Mouse (Mus musculus): ENCODE measurements around the gene Cd209g.
"Not testable (repeated sequence)": the region's sequence is repeated elsewhere in the genome, so short reads cannot be mapped to it uniquely, and the experiment has no call there.

The Cd209g gene

GRCm38 (mm10) chr8:4133798-4134197 is at the start of gene Cd209g:
Cd209g (plus strand) TSS chr8:4134098.
- DNase-seq (ENCODE audit: extremely low read depth, low read depth) = no peak

GRCm38 (mm10) chr8:4087180-4087722 is 46.6 kb upstream of the Cd209g start:
- not testable (repeated sequence) for DNase-seq (ENCODE audit: extremely low read depth, low read depth)

- not testable (repeated sequence) for DNase-seq (ENCODE audit: extremely low read depth, low read depth)
Observed at GRCm38 (mm10) chr8:4088514-4088913, 45.4 kb upstream of the Cd209g start.

- not testable (repeated sequence) for DNase-seq (ENCODE audit: extremely low read depth, low read depth)
Observed at GRCm38 (mm10) chr8:4105735-4106134, 28.2 kb upstream of the Cd209g start, which contains the start of gene Cd209f. Cd209f (minus strand) TSS chr8:4105835.

- DNase-seq (ENCODE audit: extremely low read depth, low read depth) = peak; percentile 49
Observed at GRCm38 (mm10) chr8:4139660-4140646, 6.1 kb downstream of the Cd209g start.

- peak; percentile 14 for DNase-seq (ENCODE audit: extremely low read depth, low read depth)
Observed at GRCm38 (mm10) chr8:4141721-4142120, 7.8 kb downstream of the Cd209g start.

GRCm38 (mm10) chr8:4147272-4147671 is 13.4 kb downstream of the Cd209g start:
- DNase-seq (ENCODE audit: extremely low read depth, low read depth) = no peak

GRCm38 (mm10) chr8:4154878-4155277 is 21.0 kb downstream of the Cd209g start:
- DNase-seq (ENCODE audit: extremely low read depth, low read depth) = no peak

GRCm38 (mm10) chr8:4162786-4163185 is 28.9 kb downstream of the Cd209g start:
- no peak for DNase-seq (ENCODE audit: extremely low read depth, low read depth)

GRCm38 (mm10) chr8:4165176-4165851 is 31.4 kb downstream of the Cd209g start:
- peak; percentile 24 for DNase-seq (ENCODE audit: extremely low read depth, low read depth)

GRCm38 (mm10) chr8:4165852-4166751 is 32.2 kb downstream of the Cd209g start, which contains the start of gene Evi5l:
Evi5l (plus strand) TSS chr8:4166567.
- peak; percentile 100 for DNase-seq (ENCODE audit: extremely low read depth, low read depth)

GRCm38 (mm10) chr8:4166881-4167525 is 33.1 kb downstream of the Cd209g start:
- DNase-seq (ENCODE audit: extremely low read depth, low read depth) = no peak

- DNase-seq (ENCODE audit: extremely low read depth, low read depth) = no peak
Observed at GRCm38 (mm10) chr8:4167918-4168317, 34.0 kb downstream of the Cd209g start.

GRCm38 (mm10) chr8:4172486-4172885 is 38.6 kb downstream of the Cd209g start:
- DNase-seq (ENCODE audit: extremely low read depth, low read depth) = no peak

GRCm38 (mm10) chr8:4174018-4174417 is 40.1 kb downstream of the Cd209g start:
- no peak for DNase-seq (ENCODE audit: extremely low read depth, low read depth)

- DNase-seq (ENCODE audit: extremely low read depth, low read depth) = no peak
Observed at GRCm38 (mm10) chr8:4183409-4183808, 49.5 kb downstream of the Cd209g start.

- DNase-seq (ENCODE audit: extremely low read depth, low read depth) = no peak
Observed at GRCm38 (mm10) chr8:4186151-4186550, 52.3 kb downstream of the Cd209g start.
